Mouse (Mus musculus): ENCODE measurements around the gene Erbb3.

The Erbb3 gene

DNA sequence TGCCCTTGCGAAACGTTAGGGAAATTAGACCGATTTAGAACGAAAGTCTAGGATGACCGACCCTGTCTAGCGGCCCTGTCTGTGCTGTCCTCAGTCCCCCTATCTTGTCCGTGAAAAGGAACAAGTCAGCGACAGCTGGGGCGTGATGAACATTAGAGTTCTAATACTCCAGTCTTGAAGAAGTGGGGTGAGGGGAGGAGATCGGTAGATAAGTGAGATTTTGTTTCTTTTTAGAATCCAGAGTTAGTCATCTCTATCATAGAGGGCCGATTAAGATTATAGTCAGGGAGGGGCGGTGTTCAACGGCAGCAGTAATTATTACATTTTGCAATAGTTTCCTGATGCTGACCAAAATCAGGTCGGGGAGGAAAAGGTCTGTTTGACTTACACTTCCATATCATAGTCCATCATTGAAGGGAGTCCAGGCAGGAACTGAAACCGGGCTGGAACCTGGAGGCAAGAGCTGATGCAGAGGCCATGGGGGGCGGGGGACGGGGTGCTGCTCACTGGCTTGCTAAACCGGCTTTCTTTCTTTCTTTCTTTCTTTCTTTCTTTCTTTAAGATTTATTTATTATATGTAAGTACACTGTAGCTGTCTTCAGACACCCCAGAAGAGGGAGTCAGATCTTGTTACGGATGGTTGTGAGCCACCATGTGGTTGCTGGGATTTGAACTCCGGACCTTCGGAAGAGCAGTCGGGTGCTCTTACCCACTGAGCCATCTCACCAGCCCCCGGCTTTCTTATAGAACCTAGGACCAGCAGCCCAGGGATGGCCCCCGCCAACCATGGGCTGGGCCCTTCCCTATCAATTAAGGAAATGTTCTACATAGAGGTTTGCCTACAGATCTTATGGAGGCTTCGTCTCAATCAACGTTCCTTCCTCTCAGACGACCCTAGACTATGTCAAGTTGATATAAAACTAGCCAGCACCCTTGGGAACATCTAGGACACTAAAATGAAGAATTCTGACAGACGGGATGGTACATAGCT is 62.8 kb downstream of the Erbb3 start:
- no peak for DNase-seq (ENCODE audit: low spot score in 2 of 2)

- DNase-seq (ENCODE audit: low spot score in 2 of 2) = peak; percentile 54 to 76
Observed at GRCm38 (mm10) chr10:128525671-128526308, 63.7 kb downstream of the Erbb3 start, which contains the start of gene Esyt1. Gene Esyt1, minus strand, starts transcription at chr10:128525871.

- DNase-seq (ENCODE audit: low spot score in 2 of 2) = no peak
Observed at GRCm38 (mm10) chr10:128524732-128525662, 64.5 kb downstream of the Erbb3 start.

DNA sequence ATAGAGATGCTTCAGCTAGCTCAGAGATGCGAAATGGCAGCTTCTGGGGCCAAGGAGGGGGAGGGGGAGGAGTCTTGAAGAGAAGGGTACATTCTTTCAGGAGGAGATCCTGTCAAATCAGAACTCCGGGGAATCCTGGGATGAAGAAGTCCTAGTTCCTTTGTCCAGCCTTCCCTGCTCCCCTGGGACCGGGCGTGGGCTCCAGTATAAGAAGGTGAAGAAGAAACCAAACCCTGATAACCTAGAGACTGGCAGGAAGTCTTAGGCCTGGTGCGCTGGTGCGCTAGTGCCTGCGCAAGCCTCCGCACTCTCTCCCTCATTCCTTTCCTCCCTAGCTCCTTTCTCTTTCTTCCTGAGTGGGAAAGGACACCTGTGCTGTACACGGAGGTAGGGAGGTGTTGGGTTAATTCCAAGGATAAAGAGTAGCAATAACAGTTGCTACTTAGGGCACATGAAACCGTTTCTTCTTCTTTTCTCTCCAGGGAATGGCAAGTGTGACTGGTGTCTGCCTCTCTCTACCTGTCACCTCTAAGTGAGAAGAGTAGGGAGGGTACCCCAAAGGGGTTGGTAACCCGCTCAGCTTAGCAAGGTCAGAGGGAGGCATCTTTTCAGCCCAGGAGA is 65.2 kb downstream of the Erbb3 start:
- no peak for DNase-seq (ENCODE audit: low spot score in 2 of 2)

DNA sequence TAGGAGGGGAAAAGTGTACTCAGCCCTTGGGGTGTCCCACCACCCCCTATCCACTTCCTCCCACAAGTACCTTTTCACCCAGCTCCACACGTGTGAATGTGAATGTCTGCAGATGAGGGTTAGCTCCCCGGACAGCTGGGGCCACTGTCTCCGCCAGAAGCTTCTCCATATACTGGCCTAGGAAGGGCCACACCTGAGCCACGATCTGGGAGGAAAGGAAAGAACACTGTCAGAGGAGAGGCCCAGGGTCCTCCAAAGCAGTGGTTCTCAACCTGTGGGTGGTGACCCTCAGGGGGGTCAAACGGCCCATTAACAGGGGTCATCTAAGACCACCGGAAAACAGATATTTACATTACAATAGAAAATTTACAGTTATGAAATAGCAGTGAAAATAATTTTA is 67.1 kb downstream of the Erbb3 start:
- DNase-seq (ENCODE audit: low spot score in 2 of 2) = no peak

DNA sequence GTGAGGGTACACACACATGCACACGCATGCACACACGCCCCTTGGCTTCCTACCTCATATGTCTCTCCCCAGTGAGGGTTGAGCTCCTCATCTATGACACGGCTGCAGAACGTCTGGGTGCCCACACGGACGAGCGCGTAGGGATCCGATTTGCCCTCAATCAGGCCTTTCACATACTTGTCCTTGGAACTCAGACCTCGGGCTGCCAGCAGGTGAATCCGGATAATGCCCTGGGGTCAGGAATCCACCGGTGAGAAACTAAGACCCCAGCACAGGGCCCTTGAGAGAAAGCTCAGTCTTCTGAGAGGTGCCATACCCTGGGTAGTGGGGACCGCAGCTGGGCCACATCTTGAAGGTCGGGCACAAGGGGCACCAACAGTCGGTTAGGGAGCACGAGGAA is 68.9 kb downstream of the Erbb3 start:
- DNase-seq (ENCODE audit: low spot score in 2 of 2) = no peak

GRCm38 (mm10) chr10:128518833-128519232 is 70.6 kb downstream of the Erbb3 start:
- peak in 1 of 2 experiments; percentile 17 for DNase-seq (ENCODE audit: low spot score in 2 of 2)
